Mouse (Mus musculus) CH12.LX (cell line): ENCODE data around the gene Prim2. TPM values are rescaled to one million over a fixed set of nuclear protein-coding genes. Genes with fewer than 3 reads are reported as not detected.

ENCODE experiments used
- DNase-seq: peaks from one replicate; pipeline ENCODE4 v3.0.0-alpha.2; 2013; ENCODE audit errors: extremely low read depth
- H3K27ac ChIP-seq: 2 replicates; pipeline ENCODE4 v1.5.1; 2012; ENCODE audit warnings: low read depth, mild to moderate bottlenecking, control low read depth, moderate library complexity; ENCODE audit not compliant: insufficient read depth
- H3K27me3 ChIP-seq: replicated peaks from 2 replicates; pipeline ENCODE3; 2012; ENCODE audit warnings: inconsistent platforms
- H3K36me3 ChIP-seq, 2 experiments: replicated peaks in 1 of 2; 2 replicates each; pipeline versions ENCODE3 to v1.6.1; 2012; ENCODE audit warnings: inconsistent platforms in 1 of 2, low read length in 1 of 2, mild to moderate bottlenecking in 1 of 2, mixed read lengths in 1 of 2, moderate library complexity in 1 of 2; ENCODE audit not compliant: control insufficient read depth in 1 of 2, insufficient read depth in 1 of 2
- H3K4me1 ChIP-seq, 2 experiments: 2 replicates each; pipeline ENCODE4 v1.6.1; 2012; ENCODE audit warnings: inconsistent platforms in 1 of 2, moderate library complexity in 1 of 2; ENCODE audit not compliant: insufficient read depth in 2 of 2, control insufficient read depth in 1 of 2
- H3K4me2 ChIP-seq: 2 replicates; pipeline ENCODE4 v1.6.1; 2012; ENCODE audit warnings: low read depth, mild to moderate bottlenecking, control low read depth; ENCODE audit not compliant: poor library complexity, insufficient read depth, severe bottlenecking
- H3K4me3 ChIP-seq, 3 experiments: fragments of 150-350 bp in 1 of 3; sonication (generic) in 1 of 3; replicated peaks in 1 of 3; 2 replicates each; pipeline versions ENCODE3 to v1.5.1; 2011 to 2012; ENCODE audit warnings: low read depth in 2 of 3, low read length in 2 of 3, mild to moderate bottlenecking in 2 of 3, moderate library complexity in 2 of 3, control low read depth in 1 of 3, improper control_type of control experiment in 1 of 3, inconsistent platforms in 1 of 3, mixed read lengths in 1 of 3; ENCODE audit not compliant: poor library complexity in 1 of 3
- H3K79me2 ChIP-seq: replicated peaks from 2 replicates; pipeline ENCODE4 v1.6.1; 2012; ENCODE audit warnings: mild to moderate bottlenecking, moderate library complexity; ENCODE audit not compliant: control insufficient read depth, poor library complexity, insufficient read depth, severe bottlenecking; ENCODE audit errors: extremely low read depth
- H3K9ac ChIP-seq: 2 replicates; pipeline ENCODE4 v1.6.1; 2012; ENCODE audit warnings: low read depth, mild to moderate bottlenecking, control low read depth, moderate library complexity; ENCODE audit not compliant: insufficient read depth
- H3K9me3 ChIP-seq: replicated peaks from 2 replicates; pipeline ENCODE3; 2012; ENCODE audit warnings: low read length, inconsistent platforms, mixed read lengths
- BHLHE40 ChIP-seq: IDR thresholded peaks from 2 replicates; pipeline ENCODE4 v1.6.1; 2011; ENCODE audit warnings: mild to moderate bottlenecking, low read depth, low read length, improper control_type of control experiment
- CHD1 ChIP-seq: IDR thresholded peaks from 2 replicates; pipeline ENCODE4 v1.6.1; 2012; ENCODE audit warnings: low read depth, low read length, improper control_type of control experiment, inconsistent platforms
- CHD2 ChIP-seq: IDR thresholded peaks from 2 replicates; pipeline ENCODE4 v1.6.1; 2011; ENCODE audit warnings: low read length, improper control_type of control experiment
- CTCF ChIP-seq, 2 experiments: IDR thresholded peaks in 1 of 2; conservative IDR thresholded peaks in 1 of 2; 2 replicates each; pipeline ENCODE4 v1.5.1; 2011 to 2012; ENCODE audit warnings: low read depth in 2 of 2, low read length in 2 of 2, improper control_type of control experiment in 1 of 2, inconsistent platforms in 1 of 2, mild to moderate bottlenecking in 1 of 2, moderate library complexity in 1 of 2
- ELF1 ChIP-seq: IDR thresholded peaks from 2 replicates; pipeline ENCODE4 v1.6.1; 2014; ENCODE audit warnings: low read depth, mild to moderate bottlenecking, inconsistent platforms, low read length, improper control_type of control experiment
- HCFC1 ChIP-seq: IDR thresholded peaks from 2 replicates; pipeline ENCODE4 v1.6.1; 2012; ENCODE audit warnings: low read depth, mild to moderate bottlenecking, inconsistent platforms, low read length, improper control_type of control experiment
- IRF4 ChIP-seq: IDR thresholded peaks from 2 replicates; pipeline ENCODE4 v1.6.1; 2014; ENCODE audit warnings: low read depth, mild to moderate bottlenecking, inconsistent platforms, low read length, improper control_type of control experiment
- JUN ChIP-seq: IDR thresholded peaks from 2 replicates; pipeline ENCODE4 v1.6.1; 2011; ENCODE audit warnings: low read depth, mild to moderate bottlenecking, low read length, improper control_type of control experiment, moderate library complexity; ENCODE audit not compliant: insufficient read depth
- MXI1 ChIP-seq: IDR thresholded peaks from 2 replicates; pipeline ENCODE4 v1.6.1; 2011; ENCODE audit warnings: mild to moderate bottlenecking, low read depth, low read length, improper control_type of control experiment
- MYC ChIP-seq: IDR thresholded peaks from 2 replicates; pipeline ENCODE4 v1.6.1; 2011; ENCODE audit warnings: low read depth, mild to moderate bottlenecking, improper control_type of control experiment, low read length
- PAX5 ChIP-seq: IDR thresholded peaks from 2 replicates; pipeline ENCODE4 v1.6.1; 2012; ENCODE audit warnings: low read length, inconsistent platforms, mixed read lengths
- POLR2A ChIP-seq: IDR thresholded peaks from 2 replicates; pipeline ENCODE4 v1.6.1; 2011; ENCODE audit warnings: low read depth, mild to moderate bottlenecking, improper control_type of control experiment, low read length
- POLR2AphosphoS2 ChIP-seq: IDR thresholded peaks from 2 replicates; pipeline ENCODE4 v1.6.1; 2011; ENCODE audit warnings: low read depth, low read length, improper control_type of control experiment
- RAD21 ChIP-seq: IDR thresholded peaks from 2 replicates; pipeline ENCODE4 v1.6.1; 2011; ENCODE audit warnings: low read depth, mild to moderate bottlenecking, low read length, improper control_type of control experiment, moderate library complexity
- UBTF ChIP-seq: IDR thresholded peaks from 2 replicates; pipeline ENCODE4 v1.6.1; 2012; ENCODE audit warnings: low read depth, mild to moderate bottlenecking, inconsistent platforms, low read length, improper control_type of control experiment, moderate library complexity
- USF1 ChIP-seq: IDR thresholded peaks from 2 replicates; pipeline ENCODE4 v1.6.1; 2014; ENCODE audit warnings: low read depth, mild to moderate bottlenecking, inconsistent platforms, low read length, improper control_type of control experiment
- USF2 ChIP-seq: conservative IDR thresholded peaks from 2 replicates; pipeline ENCODE4 v1.6.1; 2011; ENCODE audit warnings: low read depth, low read length, improper control_type of control experiment
- ZC3H11A ChIP-seq: IDR thresholded peaks from 2 replicates; pipeline ENCODE4 v1.6.1; 2012; ENCODE audit warnings: low read depth, mild to moderate bottlenecking, inconsistent platforms, low read length, improper control_type of control experiment
- ZKSCAN1 ChIP-seq: IDR thresholded peaks from 2 replicates; pipeline ENCODE4 v1.6.1; 2012; ENCODE audit warnings: low read depth, inconsistent platforms, low read length, improper control_type of control experiment, borderline replicate concordance
- ZMIZ1 ChIP-seq: IDR thresholded peaks from 2 replicates; pipeline ENCODE4 v1.6.1; 2012; ENCODE audit warnings: low read depth, mild to moderate bottlenecking, inconsistent platforms, low read length, improper control_type of control experiment
- dilution Hi-C: fragments of 300-500 bp; cut with MboI; formaldehyde crosslinking; loops from 2 replicates; pipeline ENCODE4 v1.14.3; 2020; ENCODE audit warnings: low sequenced_read_pairs; ENCODE audit not compliant: extremely low pct_unique_long_range_greater_than_20kb, extremely low pct_ligation_motif_present
- in situ Hi-C: fragments of 300-500 bp; cut with MboI; formaldehyde crosslinking; loops from 3 replicates; pipeline ENCODE4 v1.14.3; 2019; ENCODE audit warnings: low sequenced_read_pairs, low pct_ligation_motif_present, low pct_unique_long_range_greater_than_20kb, mixed read lengths
- polyA plus RNA-seq: library from polyadenylated mRNA; unstranded; fragments of >175 nt; gene quantifications from 2 replicates; pipeline ENCODE4 v1.2.1, GENCODE M21; 2012; ENCODE audit warnings: low read depth; ENCODE audit not compliant: insufficient read length
- total RNA-seq, 2 experiments: library from RNA; depleted of rRNA; stranded (reverse); fragments of 300-350 nt in 1 of 2; fragments of >200 nt in 1 of 2; gene quantifications; 2 replicates each; pipeline ENCODE4 v1.2.3; 2012 to 2014

Gene Prim2
- total and polyA plus RNA-seq, 3 experiments = 41.3 to 72.6 (median 51.7) TPM

- dilution Hi-C loops = no loop called here
- in situ Hi-C loops = no loop called here
- Histone ChIP-seq H3K9ac (no peak overlapping the region), H3K27me3 (no peaks in the 10 kb centered on the region), H3K4me2 (no peak overlapping the region), H3K9me3 (no peaks in the 10 kb centered on the region)
- no peak for DNase-seq
- TF ChIP-seq POLR2AphosphoS2 = no peak
- TF ChIP-seq, all 38 proteins: peak for 0
- no peak overlapping the region for H3K4me3 ChIP-seq
- peaks cover 3 to 40% of the 10 kb centered on the region in 2 experiments for H3K36me3 ChIP-seq
- peaks cover 2 to 37% of the 10 kb centered on the region in 2 experiments; a peak in 3 of 4 replicates for H3K4me1 ChIP-seq
- no peak overlapping the region for H3K27ac ChIP-seq
- H3K79me2 ChIP-seq = no peaks in the 10 kb centered on the region
These were observed 174.0 kb downstream of the Prim2 start for GRCm38 (mm10) chr1:33495586-33495985.

- Histone ChIP-seq H3K27ac (no peak overlapping the region), H3K4me3 (no peak overlapping the region), H3K4me2 (no peak overlapping the region), H3K27me3 (no peaks in the 10 kb centered on the region), H3K4me1 (peaks cover 2 to 37% of the 10 kb centered on the region in 2 experiments; a peak in 3 of 4 replicates), H3K36me3 (peaks cover 3 to 39% of the 10 kb centered on the region in 2 experiments), H3K79me2 (no peaks in the 10 kb centered on the region), H3K9me3 (no peaks in the 10 kb centered on the region), H3K9ac (no peak overlapping the region)
- dilution Hi-C loops = no loop called here
- in situ Hi-C loops = no loop called here
- no peak for TF ChIP-seq MYC
- TF ChIP-seq POLR2A = no peak
- TF ChIP-seq USF1 = no peak
- no peak for TF ChIP-seq ZC3H11A
- TF ChIP-seq PAX5 = no peak
- TF ChIP-seq MXI1 = no peak
- no peak for TF ChIP-seq ELF1
- TF ChIP-seq UBTF = no peak
- no peak for TF ChIP-seq CTCF (conservative IDR thresholded peaks at IDR 0.05 in 1 of 2, IDR thresholded peaks at IDR 0.05 in 1 of 2; ENCODE audit: low read depth in 2 of 2, low read length in 2 of 2)
- no peak for TF ChIP-seq HCFC1
- TF ChIP-seq CHD1 = no peak
- TF ChIP-seq RAD21 = no peak
- TF ChIP-seq USF2 = no peak
- no peak for TF ChIP-seq ZKSCAN1
- no peak for TF ChIP-seq IRF4
- TF ChIP-seq BHLHE40 = no peak
- TF ChIP-seq ZMIZ1 = no peak
- no peak for TF ChIP-seq JUN
- no peak for TF ChIP-seq CHD2
- TF ChIP-seq POLR2AphosphoS2 = no peak
- DNase-seq = no peak
These were observed 174.4 kb downstream of the Prim2 start for GRCm38 (mm10) chr1:33495203-33495553.
